Mouse (Mus musculus): ENCODE data around the gene Nfkb1.

Gene Nfkb1

GRCm38 (mm10) chr3:135630430-135631095, 60.8 kb downstream of the Nfkb1 start:
- DNase-seq (ENCODE audit: low spot score) = no peak

DNA sequence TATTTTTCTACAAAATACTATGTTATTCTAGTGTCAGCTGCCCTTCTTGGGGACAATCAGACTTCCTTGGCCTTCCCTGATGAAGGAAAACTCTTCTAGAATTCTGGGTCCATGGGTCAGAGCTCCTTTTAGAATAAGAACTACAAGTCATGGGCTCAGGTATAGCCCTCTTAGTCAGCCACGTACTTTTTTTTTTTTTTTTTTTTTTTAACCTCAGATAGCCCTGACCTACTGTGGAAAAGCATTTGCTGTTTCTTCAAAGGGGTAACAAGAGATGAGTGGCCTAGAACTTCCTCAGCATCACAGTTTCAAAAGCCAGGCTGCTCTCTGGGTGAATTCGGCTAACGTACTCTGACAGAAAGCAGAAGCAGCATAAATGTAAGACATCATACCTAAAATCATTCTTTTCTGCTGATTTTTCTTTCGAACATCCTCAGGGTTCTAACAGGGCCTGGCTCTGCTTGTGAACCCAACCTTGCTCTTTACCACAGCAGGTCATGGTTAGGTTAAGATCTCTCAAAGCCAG, 61.5 kb downstream of the Nfkb1 start:
- DNase-seq (ENCODE audit: low spot score) = no peak

- no peak for DNase-seq (ENCODE audit: low spot score)
Observed at GRCm38 (mm10) chr3:135628706-135629169, 62.6 kb downstream of the Nfkb1 start.

GRCm38 (mm10) chr3:135628000-135628705, 63.2 kb downstream of the Nfkb1 start:
- no peak for DNase-seq (ENCODE audit: low spot score)

DNA sequence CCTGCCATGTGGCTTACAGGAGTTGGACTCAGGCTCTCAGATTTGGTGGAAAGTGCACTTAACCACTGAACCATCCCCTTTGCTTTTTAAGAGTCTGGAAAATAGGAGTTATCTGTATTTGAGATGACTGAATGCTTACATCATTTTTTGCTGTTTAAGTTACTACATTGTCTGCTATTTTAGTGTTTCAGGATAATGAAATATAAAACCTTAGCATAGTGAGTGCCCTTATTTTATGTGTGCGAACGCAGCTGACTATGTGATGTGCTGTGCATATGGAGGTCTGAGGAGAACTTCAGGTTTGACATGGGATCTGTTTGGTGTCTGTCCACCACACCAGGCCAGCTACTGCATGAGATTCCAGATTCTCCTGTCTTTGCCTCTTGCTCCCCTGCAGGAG, 66.1 kb downstream of the Nfkb1 start:
- DNase-seq (ENCODE audit: low spot score) = no peak

GRCm38 (mm10) chr3:135616730-135617129, 74.6 kb downstream of the Nfkb1 start:
- DNase-seq (ENCODE audit: low spot score) = no peak

DNA sequence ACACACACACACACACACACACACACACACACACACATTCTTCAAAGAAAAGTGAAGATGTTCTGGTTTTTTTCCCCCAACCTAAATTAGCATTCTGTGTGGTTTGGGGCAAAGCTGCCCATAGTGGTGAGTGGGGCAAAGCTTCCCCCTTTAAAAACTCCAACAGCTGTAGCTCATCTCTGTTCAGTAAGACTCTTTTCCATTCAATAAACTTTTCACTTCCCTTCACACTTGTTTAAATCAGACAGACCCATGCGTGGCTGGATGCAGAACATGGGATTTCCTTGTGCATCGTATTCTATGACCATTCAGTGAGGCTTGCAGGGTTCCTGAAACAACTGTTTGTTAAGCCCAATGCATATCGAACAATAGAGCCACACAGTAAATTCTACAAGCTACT, 77.0 kb downstream of the Nfkb1 start:
- DNase-seq (ENCODE audit: low spot score) = no peak

DNA sequence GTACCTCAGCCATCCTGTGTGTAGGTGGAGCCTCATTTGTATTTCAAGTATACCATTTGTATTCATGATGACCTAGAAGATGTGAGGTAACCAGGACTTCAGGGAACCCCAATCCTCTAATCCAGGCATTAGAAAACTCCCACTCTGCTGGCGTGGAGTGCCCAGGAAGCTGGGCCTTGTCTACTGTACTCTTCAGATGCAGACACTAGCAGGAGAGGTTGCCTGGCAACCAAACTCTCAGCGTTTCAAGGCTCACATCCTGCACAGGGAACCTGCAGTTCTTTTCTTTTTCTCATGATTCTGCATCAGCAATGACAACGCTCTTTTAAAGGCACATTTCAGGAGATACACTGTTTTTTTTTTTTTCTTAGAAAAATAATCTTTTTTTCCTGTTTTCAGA, 81.1 kb downstream of the Nfkb1 start:
- no peak for DNase-seq (ENCODE audit: low spot score)

- DNase-seq (ENCODE audit: low spot score) = peak; percentile 38
Observed at GRCm38 (mm10) chr3:135607660-135608473, 83.5 kb downstream of the Nfkb1 start.

- no peak for DNase-seq (ENCODE audit: low spot score)
Observed at GRCm38 (mm10) chr3:135607021-135607420, 84.3 kb downstream of the Nfkb1 start.

DNA sequence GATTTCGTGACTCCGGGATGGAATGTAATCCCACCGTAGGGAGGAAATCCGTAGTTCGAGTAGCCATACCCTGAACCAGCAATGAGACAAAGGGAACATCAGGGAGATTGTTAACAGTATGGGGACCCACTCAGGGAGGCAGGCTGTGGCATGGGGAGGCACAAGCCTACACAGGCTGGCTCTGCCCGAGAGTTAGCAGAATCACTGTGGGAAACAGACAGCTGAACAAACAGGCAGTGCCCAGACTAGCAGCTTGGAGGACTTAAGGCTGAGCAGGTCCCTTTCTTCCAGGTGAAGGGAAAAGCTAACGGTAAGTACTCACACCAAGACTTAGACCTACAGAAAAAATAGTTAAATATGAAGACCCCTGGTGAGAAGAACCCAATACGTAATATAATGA, 84.8 kb downstream of the Nfkb1 start:
- no peak for DNase-seq (ENCODE audit: low spot score)

DNA sequence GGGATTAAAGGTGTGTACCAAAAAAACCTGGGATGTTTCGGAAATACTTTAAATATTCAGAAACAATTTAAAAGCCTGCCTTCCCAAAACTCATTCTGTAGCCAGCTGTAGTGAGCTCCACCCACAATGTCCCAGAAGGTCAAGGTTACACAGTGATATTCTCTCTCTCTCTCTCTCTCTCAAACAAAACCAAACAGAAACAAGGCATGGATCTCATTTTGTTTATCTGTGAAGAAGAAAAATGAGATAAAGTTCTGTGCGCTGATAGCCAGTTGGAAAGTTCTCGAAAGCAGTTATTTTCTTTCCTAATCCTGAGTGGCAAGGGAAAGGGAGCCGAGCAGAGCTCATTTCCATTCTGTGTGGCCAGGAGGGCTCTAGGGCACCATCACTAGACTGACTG, 85.9 kb downstream of the Nfkb1 start:
- DNase-seq (ENCODE audit: low spot score) = no peak

DNA sequence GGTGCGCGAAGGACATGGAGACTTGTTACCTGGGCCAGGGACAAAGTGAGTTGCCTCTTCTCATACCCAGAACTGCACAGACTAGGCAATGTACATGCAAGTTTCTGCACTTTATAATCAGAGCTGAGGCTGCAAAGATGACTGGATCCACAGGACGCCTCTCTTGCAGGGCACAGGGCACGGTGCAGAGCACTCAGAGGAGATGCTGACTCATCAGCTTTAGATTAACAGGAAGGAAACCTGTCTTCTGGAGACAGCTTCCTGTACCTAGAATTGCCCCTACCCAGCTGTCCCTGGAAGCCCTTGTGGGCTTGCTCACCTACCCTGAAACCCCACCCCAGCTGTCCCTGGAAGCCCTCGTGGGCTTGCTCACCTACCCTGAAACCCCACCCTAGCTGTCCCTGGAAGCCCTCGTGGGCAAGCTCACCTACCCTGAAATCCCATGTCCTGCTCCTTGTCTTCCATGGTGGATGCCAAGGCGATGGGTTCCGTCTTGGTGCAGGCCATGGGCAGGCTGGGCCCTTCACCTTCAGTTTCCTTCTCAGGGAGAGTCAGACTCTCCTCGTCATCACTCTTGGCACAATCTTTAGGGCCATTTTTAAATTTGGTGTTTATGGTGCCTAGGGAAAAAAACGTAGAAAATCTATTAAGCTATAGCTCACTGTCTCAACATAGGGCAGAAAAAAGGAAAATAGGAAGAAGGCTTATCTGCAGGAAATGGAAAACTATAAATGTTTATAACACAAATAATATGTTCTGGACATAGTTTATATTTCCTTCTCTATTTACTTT, 86.5 kb downstream of the Nfkb1 start:
- DNase-seq (ENCODE audit: low spot score) = no peak

- no peak for DNase-seq (ENCODE audit: low spot score)
Observed at GRCm38 (mm10) chr3:135602731-135603130, 88.6 kb downstream of the Nfkb1 start.

- no peak for DNase-seq (ENCODE audit: low spot score)
Observed at GRCm38 (mm10) chr3:135598355-135598754, 93.0 kb downstream of the Nfkb1 start.

- no peak for DNase-seq (ENCODE audit: low spot score)
Observed at GRCm38 (mm10) chr3:135597014-135597413, 94.3 kb downstream of the Nfkb1 start.

GRCm38 (mm10) chr3:135594238-135594917, 97.0 kb downstream of the Nfkb1 start:
- no peak for DNase-seq (ENCODE audit: low spot score)

GRCm38 (mm10) chr3:135592011-135592410, 99.3 kb downstream of the Nfkb1 start:
- DNase-seq (ENCODE audit: low spot score) = no peak

DNA sequence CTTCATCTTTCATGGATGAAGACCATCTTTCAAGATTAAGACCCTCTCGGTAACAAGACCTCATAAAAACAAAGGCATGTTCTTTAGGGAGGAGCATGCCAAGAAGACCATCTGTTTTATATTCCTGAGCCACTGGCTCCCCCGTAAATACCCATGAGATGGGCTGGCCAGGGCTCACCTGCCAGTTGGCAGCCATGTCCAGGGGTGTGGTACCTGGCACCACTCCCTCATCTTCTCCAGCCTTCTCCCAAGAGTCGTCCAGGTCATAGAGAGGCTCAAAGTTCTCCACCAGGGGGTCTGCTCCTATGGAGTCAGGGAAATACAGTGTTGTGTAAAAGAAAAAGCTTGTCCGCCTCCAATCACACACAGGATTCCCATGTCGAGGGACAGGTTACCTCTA, 100.0 kb downstream of the Nfkb1 start:
- DNase-seq (ENCODE audit: low spot score) = no peak

DNA sequence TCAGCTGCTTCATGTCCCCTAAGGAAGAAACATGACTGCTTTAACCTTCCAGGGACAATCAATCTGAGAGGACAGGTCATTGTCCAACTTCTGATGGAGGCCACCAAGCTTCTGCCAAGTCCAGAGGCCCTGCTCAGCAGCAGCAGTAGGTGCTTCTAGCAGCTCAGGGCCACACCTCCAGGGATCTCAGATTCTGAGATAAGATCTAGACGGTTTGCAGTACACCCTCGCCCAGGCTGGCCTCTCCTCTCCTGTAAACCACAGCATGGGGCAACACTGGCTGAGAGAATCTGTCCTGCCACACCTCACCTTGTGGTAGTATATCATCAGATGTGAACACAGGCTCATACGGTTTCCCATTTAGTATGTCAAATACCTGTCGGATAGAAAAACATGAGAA, 100.9 kb downstream of the Nfkb1 start:
- DNase-seq (ENCODE audit: low spot score) = no peak

DNA sequence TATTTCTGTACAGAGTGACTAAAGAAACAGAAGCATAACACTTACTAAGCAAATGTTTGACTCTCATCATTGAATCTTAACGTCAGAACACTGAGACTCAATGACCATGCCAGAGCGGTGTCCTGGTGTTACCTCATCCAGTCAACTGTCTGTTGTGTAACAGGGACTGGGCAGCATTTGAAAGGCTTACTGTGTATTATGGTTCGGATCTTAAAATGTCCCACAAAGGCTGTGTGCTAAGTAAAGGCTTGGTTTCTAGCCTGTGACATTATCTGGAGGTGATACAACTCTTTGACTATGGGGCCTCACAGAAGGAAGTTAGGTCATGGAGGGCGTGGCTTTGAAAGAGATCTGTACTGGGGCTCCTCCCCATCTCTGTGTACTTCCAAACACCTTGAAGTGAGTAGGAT, 104.9 kb downstream of the Nfkb1 start:
- DNase-seq (ENCODE audit: low spot score) = peak; percentile 45

Data from c-Kit-positive CD71-positive TER-119-positive erythroid progenitor cells, embryonic 14.5 days (primary cell).